Mouse (Mus musculus): ENCODE data around the gene Gm49721.
A peak's percentile ranks its signal among the peaks of the same experiment; 100 is the strongest.
"Not testable (repeated sequence)": the region's sequence is repeated elsewhere in the genome, so short reads cannot be mapped to it uniquely, and the experiment has no call there.

Gene Gm49721

GRCm38 (mm10) chr17:6986118-6986517 lies 7.4 kb downstream of the Gm49721 start:
- DNase-seq = not testable (repeated sequence)

DNA sequence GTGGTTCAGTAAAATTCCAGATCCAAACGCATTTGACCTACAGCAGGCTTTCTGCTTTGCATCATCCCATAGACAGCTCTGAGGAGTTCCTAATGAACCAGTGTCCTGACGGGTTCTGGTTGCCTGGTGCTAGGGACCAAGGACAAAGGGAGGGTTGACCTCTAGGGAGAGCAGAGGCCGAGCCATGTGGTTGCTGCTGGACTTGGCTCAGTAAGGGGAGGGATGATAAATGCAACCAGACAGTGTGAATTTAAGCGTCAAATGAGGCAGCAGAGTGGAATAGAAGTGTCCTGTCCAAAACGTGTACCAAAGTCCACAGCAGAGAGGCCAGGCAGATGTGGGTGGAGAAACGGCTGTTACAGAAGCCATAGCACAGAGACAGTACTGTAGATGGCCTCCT lies 16.8 kb downstream of the Gm49721 start:
- not testable (repeated sequence) for DNase-seq

DNA sequence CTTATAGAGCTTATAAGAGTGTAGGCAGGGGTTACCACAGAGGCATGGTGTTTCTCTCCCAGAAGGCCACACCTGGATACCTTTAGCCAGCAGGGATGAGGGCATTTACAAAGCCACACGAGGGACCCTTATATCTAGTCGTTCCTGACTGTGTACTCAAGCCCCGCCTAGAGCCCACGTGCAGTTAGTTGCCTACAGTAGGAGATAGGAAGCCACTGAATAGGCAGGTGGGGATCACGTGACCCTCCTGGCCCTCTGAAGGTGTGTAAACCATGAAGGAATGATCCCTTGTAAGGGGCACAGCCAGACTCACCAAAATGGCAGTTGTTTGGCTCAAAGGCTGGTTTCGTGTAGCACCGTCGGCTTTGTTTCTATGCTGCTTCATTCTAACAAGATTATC lies 18.1 kb downstream of the Gm49721 start:
- DNase-seq = not testable (repeated sequence)

DNA sequence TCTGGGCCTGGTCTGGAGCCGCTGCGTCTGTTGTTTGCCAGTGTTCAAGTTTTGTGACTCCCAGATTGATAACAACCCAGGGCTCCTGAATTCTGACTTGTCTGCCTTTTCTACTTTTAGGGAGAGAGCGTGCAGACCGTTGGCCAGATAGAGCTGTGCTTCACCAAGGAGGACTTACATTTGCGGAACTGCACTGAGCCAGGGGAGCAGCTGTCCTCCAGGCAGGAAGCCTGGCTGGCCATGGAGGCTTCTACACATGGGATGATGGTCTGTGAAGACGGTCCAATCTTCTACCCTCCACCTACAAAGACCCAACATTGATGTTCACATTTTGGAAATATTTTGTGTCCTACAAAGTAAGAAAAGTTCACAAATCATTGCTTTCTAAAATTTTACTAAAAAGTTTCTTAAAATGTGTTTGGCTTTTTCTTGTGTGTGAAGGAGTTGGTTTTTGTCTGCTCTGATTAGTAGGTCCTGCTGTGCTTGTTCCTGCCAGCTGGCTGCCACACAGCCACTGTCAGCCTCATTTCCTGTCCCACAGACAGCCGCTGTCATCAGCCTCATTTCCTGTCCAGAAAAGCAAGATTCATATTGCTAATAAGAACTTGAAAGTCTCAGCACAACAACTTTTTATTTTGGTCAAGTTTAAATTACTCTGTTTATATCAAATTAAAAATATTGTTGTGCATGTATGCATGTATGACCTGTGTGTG lies 19.2 kb downstream of the Gm49721 start:
- DNase-seq = not testable (repeated sequence)

GRCm38 (mm10) chr17:7001790-7002585 lies 23.3 kb downstream of the Gm49721 start:
- not testable (repeated sequence) for DNase-seq

DNA sequence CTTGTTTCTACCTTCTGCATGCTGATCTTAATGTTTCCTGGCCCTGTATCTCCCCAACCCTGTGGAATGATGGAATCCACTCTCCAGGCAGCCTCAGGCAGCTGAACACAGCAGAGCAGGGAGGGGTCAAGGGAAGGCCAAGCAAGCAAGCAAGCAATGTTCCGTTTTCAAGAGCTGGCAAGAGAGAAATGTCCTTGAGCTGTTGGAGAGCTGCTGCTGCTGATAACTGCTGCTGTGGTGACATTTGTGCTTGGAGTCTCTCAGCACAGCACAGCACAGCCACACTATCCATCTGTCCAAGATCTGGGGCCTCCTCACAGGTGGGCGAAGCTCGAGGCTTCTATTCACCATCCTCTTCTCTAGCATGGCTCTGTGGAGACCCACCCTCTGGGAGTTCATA lies 24.7 kb downstream of the Gm49721 start:
- not testable (repeated sequence) for DNase-seq

- DNase-seq = not testable (repeated sequence)
Observed at GRCm38 (mm10) chr17:7005646-7006045, 26.9 kb downstream of the Gm49721 start.

- not testable (repeated sequence) for DNase-seq
Observed at GRCm38 (mm10) chr17:7008885-7009284, 30.2 kb downstream of the Gm49721 start.

- DNase-seq = not testable (repeated sequence)
Observed at GRCm38 (mm10) chr17:7009440-7009839, 30.7 kb downstream of the Gm49721 start.

DNA sequence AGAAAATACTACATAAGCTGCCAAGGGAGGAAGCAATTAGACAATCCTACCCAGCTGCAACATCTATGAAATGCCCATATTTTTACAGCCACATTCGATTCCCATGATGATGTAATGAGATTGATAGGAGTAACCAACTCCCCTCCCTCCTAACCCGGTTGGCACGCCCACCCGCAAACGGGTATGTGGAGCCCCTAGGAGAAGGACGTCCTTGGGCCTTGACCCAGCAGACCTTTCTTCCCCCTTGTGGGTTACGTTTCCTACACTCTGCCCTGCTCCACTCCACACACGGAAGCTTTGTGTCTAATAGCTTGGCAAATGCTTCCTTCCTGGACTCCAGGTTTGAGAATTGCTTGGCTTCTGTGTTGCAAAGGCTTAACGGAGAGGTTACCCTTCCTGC lies 31.2 kb downstream of the Gm49721 start:
- not testable (repeated sequence) for DNase-seq

- DNase-seq = not testable (repeated sequence)
Observed at GRCm38 (mm10) chr17:7014190-7014589, 35.5 kb downstream of the Gm49721 start.

GRCm38 (mm10) chr17:7025257-7025656 lies 46.6 kb downstream of the Gm49721 start, which contains the start of gene Gm1604a:
TSS of gene Gm1604a (plus strand) at chr17:7025568.
- not testable (repeated sequence) for DNase-seq

GRCm38 (mm10) chr17:7025764-7026346 lies 47.2 kb downstream of the Gm49721 start:
- not testable (repeated sequence) for DNase-seq

DNA sequence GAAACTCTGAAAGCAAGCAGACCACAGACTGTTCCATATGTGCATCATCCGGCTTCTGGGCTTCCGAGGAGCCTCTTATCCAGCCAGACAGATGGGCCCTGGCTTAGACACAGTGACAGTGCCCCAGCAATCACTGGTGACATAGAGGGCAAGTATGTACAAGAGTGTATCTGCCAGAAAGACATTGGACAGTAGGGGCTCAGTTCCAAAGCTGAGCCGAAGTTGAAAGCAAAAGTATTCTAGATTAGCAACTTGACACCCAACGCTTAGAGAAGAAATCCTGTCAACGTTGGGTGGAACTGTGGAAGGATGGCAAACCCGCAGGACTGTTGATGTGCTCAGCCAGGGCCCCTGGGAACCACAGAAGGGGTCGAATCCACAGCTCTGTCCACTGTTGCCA lies 51.5 kb downstream of the Gm49721 start:
- DNase-seq = not testable (repeated sequence)

DNA sequence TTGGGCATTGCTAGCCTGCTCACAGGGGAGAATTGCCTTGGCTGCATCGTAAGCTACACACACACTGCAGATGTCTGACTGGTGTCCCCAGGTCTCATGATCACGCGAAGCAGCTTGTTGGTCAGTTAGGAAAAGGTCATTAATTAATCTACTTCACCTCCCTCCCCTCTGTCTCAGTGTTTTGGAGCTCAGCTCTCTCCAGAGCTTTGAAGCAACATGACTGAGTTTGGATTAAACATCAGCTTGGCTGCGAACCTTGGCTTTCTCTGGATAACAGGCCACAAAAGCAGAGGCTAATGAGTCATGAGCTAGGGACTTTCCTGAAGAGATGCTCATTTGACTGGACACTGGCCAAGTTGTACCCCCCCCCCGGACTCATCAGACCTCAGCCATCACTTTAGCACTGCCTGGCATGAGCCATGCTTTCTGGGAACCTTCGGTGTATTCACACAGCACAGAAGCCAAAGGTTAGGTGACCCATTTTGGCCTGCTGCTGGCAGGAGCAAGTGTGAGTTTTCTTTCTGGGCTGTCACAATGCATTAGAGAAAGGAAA lies 52.0 kb downstream of the Gm49721 start:
- DNase-seq = not testable (repeated sequence)

DNA sequence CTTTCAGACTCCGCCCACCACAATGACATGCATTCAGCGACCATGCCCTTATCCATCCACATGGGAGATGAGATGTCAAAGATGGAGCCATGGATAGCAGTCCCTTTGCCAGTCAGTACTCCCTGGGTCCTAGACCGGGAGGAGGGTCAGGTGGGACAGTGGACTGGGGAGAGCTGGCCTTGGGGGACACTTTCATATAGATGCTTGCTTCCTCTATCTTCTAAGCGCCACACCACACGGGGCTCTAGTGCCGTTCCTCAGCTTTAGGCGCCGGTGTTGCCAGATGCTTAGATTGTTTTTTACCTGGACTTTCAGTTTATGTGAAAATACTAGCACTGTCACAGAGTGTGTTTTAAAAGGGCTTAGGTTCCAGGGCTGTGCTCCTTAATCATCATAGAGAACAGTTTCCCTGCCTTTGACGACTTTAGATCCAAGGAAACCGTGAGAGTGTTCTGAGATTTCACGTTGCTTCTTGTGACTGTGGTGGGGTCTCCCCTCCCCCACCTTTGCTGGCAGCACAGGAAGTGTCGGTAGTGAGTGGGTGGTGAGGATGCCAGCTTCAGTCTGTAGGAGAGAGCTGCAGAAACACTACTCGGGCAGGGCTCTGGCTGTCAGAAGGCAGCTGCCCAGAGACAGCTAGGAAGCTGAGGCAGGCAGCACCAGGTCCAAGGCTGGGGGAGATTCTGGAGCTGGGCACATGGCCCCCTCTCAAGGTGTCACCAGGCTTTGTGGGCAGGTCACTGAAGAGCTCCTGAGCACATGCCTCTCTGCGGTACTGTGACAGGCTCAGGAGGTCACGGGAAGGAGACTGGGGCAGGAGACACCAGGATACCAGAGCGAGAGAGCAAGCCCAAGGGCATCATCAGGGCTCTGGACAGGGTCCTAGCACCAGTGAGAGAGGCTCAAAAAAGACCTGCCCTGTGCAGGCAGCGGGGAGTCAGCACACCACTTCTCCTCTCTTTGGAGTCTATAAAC lies 54.8 kb downstream of the Gm49721 start:
- DNase-seq = not testable (repeated sequence)

DNA sequence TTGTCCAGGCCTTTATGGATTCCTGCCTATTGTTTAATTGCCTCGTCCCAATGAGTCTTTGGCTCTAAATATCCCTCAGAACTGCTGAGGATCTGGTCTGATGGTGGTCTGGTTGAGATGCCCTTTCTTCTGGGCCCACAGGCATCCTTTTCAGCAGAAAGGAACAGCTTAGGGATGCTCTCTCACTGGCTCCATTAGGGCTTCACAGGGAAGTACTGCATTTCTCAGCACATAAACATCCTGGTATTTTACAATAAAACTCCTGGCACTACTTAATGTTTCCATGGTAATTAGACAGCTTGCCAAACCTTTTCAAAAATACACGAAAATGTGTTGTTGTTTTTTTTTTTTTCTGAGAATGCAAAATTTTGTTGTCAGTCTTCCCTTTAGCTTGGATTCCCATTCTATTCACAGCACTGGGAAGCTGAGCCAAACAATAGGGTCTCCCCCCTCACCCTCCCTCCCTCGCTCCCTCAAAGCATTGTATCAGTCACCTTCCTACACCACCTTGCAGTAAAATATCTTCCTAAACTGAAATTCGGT lies 90.4 kb downstream of the Gm49721 start:
- not testable (repeated sequence) for DNase-seq

GRCm38 (mm10) chr17:7069561-7070240 lies 91.0 kb downstream of the Gm49721 start:
- not testable (repeated sequence) for DNase-seq

GRCm38 (mm10) chr17:7074494-7074893 lies 95.8 kb downstream of the Gm49721 start:
- peak; percentile 17 for DNase-seq

GRCm38 (mm10) chr17:7075519-7075918 lies 96.8 kb downstream of the Gm49721 start:
- DNase-seq = not testable (repeated sequence)

GRCm38 (mm10) chr17:7079558-7079957 lies 100.9 kb downstream of the Gm49721 start:
- DNase-seq = peak; percentile 10
